Mouse (Mus musculus): ENCODE measurements around the gene Prrc2b. TPM values are rescaled to one million over a fixed set of nuclear protein-coding genes. Genes with fewer than 3 reads are reported as not detected.

Gene Prrc2b
- polyA plus RNA-seq, 1 experiment from 2014 or later, result 48.2 TPM

DNA sequence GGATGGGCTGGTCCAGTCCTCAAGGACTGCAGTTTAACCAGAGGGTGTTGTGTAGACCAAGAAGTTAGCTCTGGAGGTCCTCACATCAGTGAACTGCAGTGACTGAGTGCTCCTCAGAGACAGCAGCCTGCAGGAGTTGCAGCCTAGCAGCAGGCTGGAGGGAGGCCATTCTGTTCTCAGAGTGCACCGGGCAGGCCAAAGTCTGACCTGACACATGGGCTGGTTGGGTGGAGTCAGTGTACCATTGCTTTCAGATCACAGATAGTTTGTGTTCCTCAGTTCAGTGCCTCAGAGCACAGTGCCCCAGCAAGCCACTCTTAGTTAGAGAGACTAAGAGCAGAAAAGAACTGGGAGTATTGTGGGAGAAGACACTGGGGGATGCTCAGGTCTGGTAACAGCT is 56.8 kb downstream of the Prrc2b start:
- no peak for DNase-seq (ENCODE audit: extremely low spot score, low spot score)
- Histone ChIP-seq H3K4me3 (no peak overlapping the region), H3K27ac (no peak overlapping the region), H3K4me1 (no peaks in the 10 kb centered on the region), H3K27me3 (ENCODE audit: poor library complexity, severe bottlenecking) (no peaks in the 10 kb centered on the region), H3K9me3 (no peaks in the 10 kb centered on the region), H3K36me3 (replicated peaks) (peaks cover 100% of the 10 kb centered on the region)
- WGBS, result 100% methylated on average over 1 of the region's 1 CpGs

DNA sequence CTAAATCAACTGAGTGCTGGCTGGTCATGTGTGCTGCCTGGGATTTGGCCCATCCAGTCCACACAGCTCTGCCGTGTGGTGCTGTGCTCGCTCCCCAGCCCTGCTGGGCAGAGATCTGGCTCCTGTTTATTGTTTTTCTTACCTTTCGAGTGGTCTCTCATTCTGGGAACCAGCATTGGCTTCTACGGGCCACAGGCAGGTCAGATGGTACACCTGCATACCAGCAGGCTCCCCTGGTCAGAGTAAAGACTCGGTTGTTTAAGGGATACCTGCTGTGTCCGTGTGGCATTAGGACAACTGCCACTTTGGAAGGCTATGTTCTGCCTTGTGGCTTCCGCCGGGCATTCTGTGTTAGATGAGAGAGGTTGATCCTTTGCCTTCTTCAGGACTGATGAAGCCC is 60.8 kb downstream of the Prrc2b start:
- H3K36me3 ChIP-seq (replicated peaks), result peaks cover 100% of the 10 kb centered on the region
- 91% methylated on average over 8 of the region's 8 CpGs for WGBS
- H3K27me3 ChIP-seq (ENCODE audit: poor library complexity, severe bottlenecking), result no peaks in the 10 kb centered on the region
- DNase-seq (ENCODE audit: extremely low spot score, low spot score), result no peak
- H3K4me3 ChIP-seq, result no peak overlapping the region
- H3K9me3 ChIP-seq, result no peaks in the 10 kb centered on the region
- no peak overlapping the region for H3K27ac ChIP-seq
- no peaks in the 10 kb centered on the region for H3K4me1 ChIP-seq

DNA sequence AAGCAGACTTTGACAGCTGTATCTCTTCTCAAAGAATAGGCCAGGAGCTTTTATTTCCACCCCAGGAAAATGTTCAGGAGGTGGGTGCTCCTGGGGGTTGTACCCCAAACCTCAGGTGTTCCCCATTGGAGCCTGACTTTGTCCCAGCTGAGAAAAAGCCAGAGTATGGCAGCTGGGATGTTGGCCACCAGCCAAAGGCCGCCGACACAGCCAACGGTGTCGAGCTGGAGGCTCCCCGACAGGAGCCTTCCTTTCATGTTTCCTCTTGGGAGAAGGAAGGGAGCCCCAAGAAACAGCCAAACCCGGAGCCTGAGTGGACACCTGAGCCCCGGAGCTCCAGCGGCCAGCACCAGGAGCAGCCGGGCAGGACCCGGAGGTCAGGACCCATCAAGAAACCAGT is 62.1 kb downstream of the Prrc2b start:
- no peaks in the 10 kb centered on the region for H3K9me3 ChIP-seq
- no peaks in the 10 kb centered on the region for H3K27me3 ChIP-seq (ENCODE audit: poor library complexity, severe bottlenecking)
- H3K4me1 ChIP-seq, result no peaks in the 10 kb centered on the region
- H3K27ac ChIP-seq, result no peak overlapping the region
- WGBS, result 94% methylated on average over 10 of the region's 10 CpGs
- H3K36me3 ChIP-seq (replicated peaks), result peaks cover 100% of the 10 kb centered on the region
- DNase-seq (ENCODE audit: extremely low spot score, low spot score), result no peak
- H3K4me3 ChIP-seq, result no peak overlapping the region

DNA sequence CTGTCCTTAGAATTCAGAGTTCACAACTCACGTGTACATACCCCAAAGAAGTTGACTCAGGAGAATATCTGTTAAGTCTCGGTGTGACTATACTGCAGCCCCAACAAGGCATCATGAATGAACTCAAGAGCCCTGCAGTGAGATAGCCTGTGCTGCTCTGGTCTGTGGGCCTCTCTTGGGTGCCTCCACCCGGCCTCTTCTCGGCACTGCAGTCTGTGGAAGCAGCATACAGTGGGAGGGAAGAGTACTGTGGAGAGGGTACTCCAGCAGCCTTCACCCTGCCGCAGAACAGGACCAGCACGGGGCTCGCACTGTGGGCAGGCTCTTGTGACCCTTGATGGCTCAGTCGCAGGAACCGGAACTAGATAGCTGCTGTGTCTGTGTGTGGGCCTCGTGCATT is 64.7 kb downstream of the Prrc2b start:
- peaks cover 100% of the 10 kb centered on the region for H3K36me3 ChIP-seq (replicated peaks)
- H3K4me3 ChIP-seq, result no peak overlapping the region
- H3K27ac ChIP-seq, result no peak overlapping the region
- WGBS, result 94% methylated on average over 10 of the region's 10 CpGs
- no peak for DNase-seq (ENCODE audit: extremely low spot score, low spot score)
- H3K9me3 ChIP-seq, result no peaks in the 10 kb centered on the region
- no peaks in the 10 kb centered on the region for H3K4me1 ChIP-seq
- H3K27me3 ChIP-seq (ENCODE audit: poor library complexity, severe bottlenecking), result no peaks in the 10 kb centered on the region

DNA sequence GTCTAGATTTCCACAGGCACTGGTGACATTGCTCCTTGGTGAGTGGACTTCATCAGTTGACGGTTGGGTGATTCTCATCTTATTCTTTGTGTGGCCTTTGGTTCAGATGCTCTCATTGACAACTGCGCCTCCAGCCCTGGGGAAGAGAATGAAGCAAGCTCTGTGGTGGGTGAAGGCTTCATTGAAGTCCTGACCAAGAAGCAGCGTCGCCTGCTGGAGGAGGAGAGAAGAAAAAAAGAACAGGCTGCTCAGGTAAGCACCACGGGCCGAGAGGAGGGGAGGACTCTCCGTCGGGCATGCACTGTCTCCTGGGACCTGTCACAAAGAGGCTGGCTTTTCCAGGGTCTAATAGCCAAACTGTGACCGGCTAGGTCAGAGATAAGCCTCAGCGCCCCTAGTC is 65.6 kb downstream of the Prrc2b start:
- H3K4me1 ChIP-seq, result no peaks in the 10 kb centered on the region
- H3K27me3 ChIP-seq (ENCODE audit: poor library complexity, severe bottlenecking), result no peaks in the 10 kb centered on the region
- DNase-seq (ENCODE audit: extremely low spot score, low spot score), result no peak
- H3K9me3 ChIP-seq, result no peaks in the 10 kb centered on the region
- 93% methylated on average over 10 of the region's 10 CpGs for WGBS
- no peak overlapping the region for H3K27ac ChIP-seq
- peaks cover 100% of the 10 kb centered on the region for H3K36me3 ChIP-seq (replicated peaks)
- no peak overlapping the region for H3K4me3 ChIP-seq

DNA sequence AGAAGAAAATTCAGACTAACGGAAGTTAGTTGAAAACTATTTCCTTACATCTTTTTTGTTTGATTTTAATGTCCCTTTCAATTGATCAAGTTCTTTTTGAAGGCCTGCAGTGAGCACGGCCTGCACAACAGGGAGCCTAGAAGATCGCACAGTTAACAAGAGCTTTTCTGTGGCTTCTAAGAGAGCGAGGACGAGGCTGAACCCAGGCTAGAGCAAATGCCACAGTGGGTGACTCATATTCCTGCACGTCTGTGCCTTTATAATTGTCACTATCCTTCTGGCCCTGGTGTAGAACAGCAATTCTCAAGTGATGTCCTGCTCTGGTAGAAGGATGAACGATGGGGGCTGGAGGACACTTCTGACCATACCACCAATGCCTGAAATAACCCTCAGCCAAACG is 66.8 kb downstream of the Prrc2b start:
- Histone ChIP-seq H3K9me3 (no peaks in the 10 kb centered on the region), H3K27me3 (ENCODE audit: poor library complexity, severe bottlenecking) (no peaks in the 10 kb centered on the region), H3K4me1 (no peaks in the 10 kb centered on the region), H3K27ac (no peak overlapping the region), H3K4me3 (no peak overlapping the region), H3K36me3 (replicated peaks) (peaks cover 100% of the 10 kb centered on the region)
- DNase-seq (ENCODE audit: extremely low spot score, low spot score), result no peak
- 89% methylated on average over 8 of the region's 8 CpGs for WGBS

DNA sequence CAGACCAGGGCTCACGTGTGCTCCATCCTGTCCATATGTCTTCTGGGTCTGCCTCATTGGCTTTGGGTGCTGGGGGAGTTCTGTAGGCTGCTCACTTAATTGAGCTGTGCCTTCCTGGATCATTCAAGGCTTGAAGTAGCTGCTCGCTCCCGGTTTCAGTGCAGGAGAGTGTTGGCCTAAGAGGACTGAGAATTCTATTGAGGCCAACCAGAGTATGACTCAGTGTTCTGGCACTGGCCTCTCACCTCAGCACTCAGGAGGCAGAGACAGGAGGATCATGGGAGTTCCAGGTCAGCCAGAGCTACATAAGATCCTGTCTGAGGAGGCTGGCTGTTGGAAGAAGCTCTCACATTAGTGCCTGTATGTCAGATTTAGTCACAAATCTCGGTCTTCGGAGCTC is 67.2 kb downstream of the Prrc2b start:
- Histone ChIP-seq H3K36me3 (replicated peaks) (peaks cover 100% of the 10 kb centered on the region), H3K27me3 (ENCODE audit: poor library complexity, severe bottlenecking) (no peaks in the 10 kb centered on the region), H3K9me3 (no peaks in the 10 kb centered on the region), H3K4me1 (no peaks in the 10 kb centered on the region), H3K4me3 (no peak overlapping the region), H3K27ac (no peak overlapping the region)
- DNase-seq (ENCODE audit: extremely low spot score, low spot score), result no peak
- WGBS, result 92% methylated on average over 5 of the region's 5 CpGs

DNA sequence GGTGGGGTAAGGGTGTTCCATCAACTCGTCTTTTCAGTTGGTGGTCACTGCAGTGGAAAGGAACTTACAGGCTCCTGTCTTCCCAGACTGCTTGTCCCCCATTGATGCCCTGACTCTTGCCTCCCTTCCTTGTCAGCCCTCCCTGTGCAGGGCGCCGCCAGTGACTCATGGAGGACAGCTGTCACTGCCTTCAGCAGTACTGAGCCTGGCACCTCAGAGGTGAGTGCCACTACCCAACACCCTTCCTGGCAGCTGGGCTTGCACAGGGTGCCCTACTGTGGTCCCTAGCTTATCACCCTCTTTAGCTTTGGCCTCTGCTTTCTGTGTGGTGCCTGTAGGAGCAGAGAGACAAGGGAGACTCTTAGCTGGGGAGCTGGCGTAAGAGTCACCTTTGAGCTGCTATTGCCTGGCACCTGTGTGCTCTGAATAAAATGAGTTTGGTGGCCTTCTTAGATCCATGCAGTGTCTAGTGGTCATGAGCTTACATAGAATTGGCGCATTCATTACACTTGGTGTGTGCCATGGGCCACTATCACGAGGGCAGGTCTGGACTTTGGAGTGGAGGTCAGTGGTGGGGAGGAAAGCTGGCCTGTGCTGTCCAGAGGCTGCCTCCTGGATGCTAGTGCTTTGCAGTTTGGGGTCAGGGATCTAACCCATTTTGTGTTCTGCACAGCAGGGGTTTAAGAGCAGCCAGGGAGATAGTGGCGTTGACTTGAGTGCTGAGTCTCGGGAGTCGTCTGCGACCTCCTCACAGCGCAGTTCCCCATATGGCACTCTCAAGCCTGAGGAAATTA is 67.9 kb downstream of the Prrc2b start:
- Histone ChIP-seq H3K27ac (no peak overlapping the region), H3K4me1 (no peaks in the 10 kb centered on the region), H3K27me3 (ENCODE audit: poor library complexity, severe bottlenecking) (no peaks in the 10 kb centered on the region), H3K9me3 (no peaks in the 10 kb centered on the region), H3K4me3 (no peak overlapping the region), H3K36me3 (replicated peaks) (peaks cover 100% of the 10 kb centered on the region)
- WGBS, result 94% methylated on average over 11 of the region's 11 CpGs
- DNase-seq (ENCODE audit: extremely low spot score, low spot score), result no peak

DNA sequence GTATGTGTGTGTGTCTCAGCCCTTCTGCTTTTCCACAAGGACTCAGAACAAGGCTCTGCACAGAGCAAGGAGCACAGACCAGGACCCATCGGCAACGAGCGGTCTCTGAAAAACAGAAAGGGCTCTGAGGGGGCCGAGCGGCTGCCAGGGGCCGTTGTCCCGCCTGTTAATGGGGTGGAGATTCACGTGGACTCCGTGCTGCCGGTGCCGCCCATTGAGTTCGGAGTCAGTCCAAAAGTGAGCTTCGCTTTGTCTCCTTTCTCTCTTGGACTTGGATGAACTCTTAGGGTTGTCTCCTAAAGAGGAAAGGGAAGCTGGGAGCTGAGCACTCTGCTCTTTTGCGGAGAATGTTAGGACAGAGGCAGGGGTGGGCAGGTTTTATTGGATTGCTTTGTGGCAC is 68.6 kb downstream of the Prrc2b start:
- no peaks in the 10 kb centered on the region for H3K4me1 ChIP-seq
- H3K27ac ChIP-seq, result no peak overlapping the region
- WGBS, result 95% methylated on average over 14 of the region's 14 CpGs
- no peaks in the 10 kb centered on the region for H3K9me3 ChIP-seq
- no peaks in the 10 kb centered on the region for H3K27me3 ChIP-seq (ENCODE audit: poor library complexity, severe bottlenecking)
- H3K36me3 ChIP-seq (replicated peaks), result peaks cover 100% of the 10 kb centered on the region
- no peak overlapping the region for H3K4me3 ChIP-seq
- DNase-seq (ENCODE audit: extremely low spot score, low spot score), result no peak

DNA sequence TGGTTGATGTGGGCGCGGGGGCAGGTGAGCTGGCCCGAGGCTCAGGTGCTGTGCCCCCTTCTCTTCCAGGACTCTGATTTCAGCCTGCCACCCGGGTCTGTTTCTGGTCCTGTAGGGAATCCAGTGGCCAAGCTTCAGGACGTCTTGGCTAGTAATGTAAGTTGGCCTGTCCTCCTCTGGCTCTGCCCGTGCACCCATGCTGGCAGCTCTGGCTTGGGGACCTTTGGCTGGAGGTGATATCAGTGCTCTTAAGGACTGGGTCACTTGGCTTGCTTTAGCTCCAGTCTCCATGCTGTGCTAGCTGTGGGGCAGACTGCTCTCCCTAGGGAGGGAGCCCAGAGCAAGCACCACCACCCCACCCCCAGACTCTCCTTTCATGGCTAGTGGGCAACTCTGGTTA is 69.1 kb downstream of the Prrc2b start:
- H3K9me3 ChIP-seq, result no peaks in the 10 kb centered on the region
- DNase-seq (ENCODE audit: extremely low spot score, low spot score), result no peak
- no peak overlapping the region for H3K27ac ChIP-seq
- H3K4me3 ChIP-seq, result no peak overlapping the region
- peaks cover 100% of the 10 kb centered on the region for H3K36me3 ChIP-seq (replicated peaks)
- no peaks in the 10 kb centered on the region for H3K4me1 ChIP-seq
- no peaks in the 10 kb centered on the region for H3K27me3 ChIP-seq (ENCODE audit: poor library complexity, severe bottlenecking)
- WGBS, result 95% methylated on average over 6 of the region's 6 CpGs

DNA sequence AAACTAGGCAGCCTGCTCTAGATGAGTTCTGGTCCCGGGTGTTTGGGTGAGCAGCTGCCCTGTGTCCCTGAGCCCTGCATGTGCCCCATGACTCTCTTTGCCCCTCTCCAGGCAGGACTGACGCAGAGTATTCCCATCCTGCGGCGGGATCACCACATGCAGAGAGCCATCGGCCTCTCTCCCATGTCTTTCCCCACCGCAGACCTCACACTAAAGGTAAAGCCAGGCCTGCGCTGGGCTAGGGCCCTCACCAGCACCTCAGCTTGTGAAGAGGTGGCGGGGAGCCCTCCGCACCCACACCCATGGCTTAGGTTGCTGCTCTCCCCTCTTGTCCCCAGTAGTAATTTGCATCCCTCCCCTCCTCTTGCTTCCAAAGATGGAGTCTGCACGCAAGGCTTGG is 70.1 kb downstream of the Prrc2b start:
- DNase-seq (ENCODE audit: extremely low spot score, low spot score), result no peak
- Histone ChIP-seq H3K27ac (no peak overlapping the region), H3K4me3 (no peak overlapping the region), H3K9me3 (no peaks in the 10 kb centered on the region), H3K36me3 (replicated peaks) (peaks cover 100% of the 10 kb centered on the region), H3K27me3 (ENCODE audit: poor library complexity, severe bottlenecking) (no peaks in the 10 kb centered on the region), H3K4me1 (no peaks in the 10 kb centered on the region)
- 97% methylated on average over 10 of the region's 10 CpGs for WGBS

DNA sequence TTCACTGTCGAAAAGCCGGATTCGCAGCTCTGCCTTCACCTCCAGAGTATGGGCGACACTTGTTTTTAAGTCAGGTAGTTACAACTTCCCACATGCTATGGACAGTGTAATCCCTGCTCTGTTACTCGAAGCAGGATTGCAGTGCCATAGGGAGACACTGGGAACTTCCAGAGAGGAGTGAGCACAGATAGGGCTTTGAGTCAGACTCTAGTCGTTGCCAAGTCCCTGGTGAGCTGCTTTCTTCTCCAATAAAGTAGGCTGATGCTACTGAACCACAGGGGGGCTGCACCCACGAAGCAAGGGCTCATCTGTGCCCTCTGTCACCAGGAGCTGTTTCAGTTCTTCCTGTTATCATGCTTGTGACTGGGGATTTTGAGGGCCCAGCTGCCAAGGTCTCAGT is 70.7 kb downstream of the Prrc2b start:
- Histone ChIP-seq H3K4me1 (no peaks in the 10 kb centered on the region), H3K27me3 (ENCODE audit: poor library complexity, severe bottlenecking) (no peaks in the 10 kb centered on the region), H3K9me3 (no peaks in the 10 kb centered on the region), H3K27ac (no peak overlapping the region), H3K4me3 (no peak overlapping the region), H3K36me3 (replicated peaks) (peaks cover 100% of the 10 kb centered on the region)
- no peak for DNase-seq (ENCODE audit: extremely low spot score, low spot score)
- 92% methylated on average over 7 of the region's 7 CpGs for WGBS

DNA sequence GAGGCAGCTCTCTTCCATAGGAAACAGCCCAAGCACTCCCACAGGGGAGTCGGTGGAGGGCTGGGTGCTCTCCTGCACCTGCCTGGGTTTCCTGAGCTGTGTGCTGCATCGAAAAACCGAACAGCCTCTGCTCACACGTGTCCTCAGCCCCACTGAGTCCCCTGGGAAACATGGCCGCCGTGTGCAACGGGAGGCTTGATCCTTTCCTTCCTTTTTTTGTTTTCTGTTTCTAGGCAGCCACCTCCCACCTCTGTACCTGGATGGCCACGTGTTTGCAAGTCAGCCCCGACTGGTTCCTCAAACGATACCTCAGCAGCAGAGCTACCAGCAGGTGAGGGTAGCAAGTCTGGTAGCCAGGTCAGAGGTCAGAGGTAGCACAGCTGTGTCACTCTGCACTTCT is 71.2 kb downstream of the Prrc2b start:
- Histone ChIP-seq H3K9me3 (no peaks in the 10 kb centered on the region), H3K4me3 (no peak overlapping the region), H3K36me3 (replicated peaks) (peaks cover 100% of the 10 kb centered on the region), H3K27me3 (ENCODE audit: poor library complexity, severe bottlenecking) (no peaks in the 10 kb centered on the region), H3K27ac (no peak overlapping the region), H3K4me1 (no peaks in the 10 kb centered on the region)
- DNase-seq (ENCODE audit: extremely low spot score, low spot score), result no peak
- WGBS, result 92% methylated on average over 10 of the region's 10 CpGs

DNA sequence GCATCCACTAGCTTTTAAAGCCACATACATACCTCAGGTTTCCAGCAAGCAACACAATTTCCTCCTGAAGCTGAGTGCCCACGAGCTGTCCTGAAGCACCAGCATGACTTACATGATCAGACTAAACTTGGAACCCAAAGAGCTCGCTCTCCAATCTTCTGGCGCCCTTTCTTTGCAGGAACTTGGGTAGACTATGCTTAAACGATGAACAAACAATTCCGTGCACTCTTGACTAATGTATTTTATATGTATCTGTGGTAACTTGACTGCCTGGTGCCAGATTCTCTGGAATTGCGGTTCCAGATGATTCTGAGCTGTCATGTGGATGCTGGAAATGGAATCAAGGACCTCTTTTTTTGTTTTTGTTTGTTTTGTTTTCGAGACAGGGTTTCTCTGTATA is 84.6 kb downstream of the Prrc2b start:
- peaks cover 61% of the 10 kb centered on the region for H3K36me3 ChIP-seq (replicated peaks)
- 37% methylated on average over 7 of the region's 7 CpGs for WGBS
- peak overlapping the region; percentile 91 for H3K27ac ChIP-seq
- peak overlapping the region; percentile 79 for H3K4me3 ChIP-seq
- DNase-seq (ENCODE audit: extremely low spot score, low spot score), result no peak
- H3K27me3 ChIP-seq (ENCODE audit: poor library complexity, severe bottlenecking), result no peaks in the 10 kb centered on the region
- H3K9me3 ChIP-seq, result no peaks in the 10 kb centered on the region
- H3K4me1 ChIP-seq, result peaks cover 26% of the 10 kb centered on the region

Measured in forebrain, embryonic 10.5 days (tissue).